Mouse (Mus musculus) megakaryocyte, embryonic 14.5 days (primary cell): ENCODE results near the gene Srgn. TPM values are rescaled to one million over a fixed set of nuclear protein-coding genes. Genes with fewer than 3 reads are reported as not detected.
A peak's percentile ranks its signal among the peaks of the same experiment; 100 is the strongest.
"Not testable (repeated sequence)": the region's sequence is repeated elsewhere in the genome, so short reads cannot be mapped to it uniquely, and the experiment has no call there.

ENCODE experiments used
- H3K27me3 ChIP-seq: replicated peaks from 2 replicates; pipeline ENCODE3; 2012; ENCODE audit warnings: inconsistent platforms
- H3K36me3 ChIP-seq: replicated peaks from 2 replicates; pipeline ENCODE3; 2012; ENCODE audit warnings: low read length, inconsistent platforms, mixed read lengths
- H3K4me1 ChIP-seq: 2 replicates; pipeline ENCODE4 v1.6.1; 2012; ENCODE audit warnings: inconsistent platforms
- H3K4me3 ChIP-seq: replicated peaks from 2 replicates; pipeline ENCODE3; 2012; ENCODE audit warnings: moderate library complexity, mild to moderate bottlenecking, inconsistent platforms
- H3K9me3 ChIP-seq: 2 replicates; pipeline ENCODE4 v1.6.1; 2012; ENCODE audit warnings: inconsistent platforms
- FLI1 ChIP-seq: IDR thresholded peaks from 2 replicates; pipeline ENCODE4 v1.6.1; 2012; ENCODE audit warnings: low read length, inconsistent platforms, mixed read lengths
- GATA1 ChIP-seq: IDR thresholded peaks from 3 replicates; pipeline ENCODE4 v1.6.1; 2012; ENCODE audit warnings: mixed read lengths, low read length, inconsistent platforms, borderline replicate concordance
- polyA plus RNA-seq: library from polyadenylated mRNA; stranded (reverse); fragments of >175 nt; gene quantifications from 2 replicates; pipeline ENCODE4 v1.2.3, GENCODE M21; 2012; ENCODE audit warnings: low replicate concordance; ENCODE audit not compliant: insufficient read depth

The Srgn gene
- polyA plus RNA-seq, 1 experiment: 696 TPM

DNA sequence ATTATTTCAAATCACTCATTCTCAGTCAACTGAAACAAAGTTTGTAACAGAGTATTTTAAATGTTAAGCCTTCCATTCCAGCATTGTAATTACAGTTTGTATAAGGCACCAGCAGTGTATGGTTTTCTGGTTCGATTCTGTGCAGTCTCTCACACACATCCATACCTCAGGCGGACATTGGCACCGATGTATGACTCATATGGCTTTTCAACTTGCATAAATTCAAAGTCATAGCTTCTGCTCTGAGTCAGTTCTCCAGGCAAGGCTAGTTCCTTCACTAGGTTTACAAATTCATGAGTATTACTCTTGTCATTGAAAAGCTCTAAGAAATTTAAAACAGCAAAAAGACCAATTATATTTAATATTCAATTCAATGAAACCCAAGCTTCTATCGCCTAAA, 57.5 kb downstream of the Srgn start:
- no peaks in the 10 kb centered on the region for H3K27me3 ChIP-seq
- H3K36me3 ChIP-seq: peaks cover 44% of the 10 kb centered on the region
- no peaks in the 10 kb centered on the region for H3K9me3 ChIP-seq
- no peak for TF ChIP-seq FLI1
- TF ChIP-seq GATA1: no peak
- no peak overlapping the region for H3K4me3 ChIP-seq
- no peaks in the 10 kb centered on the region; the same call in 1 of the 2 replicates for H3K4me1 ChIP-seq

DNA sequence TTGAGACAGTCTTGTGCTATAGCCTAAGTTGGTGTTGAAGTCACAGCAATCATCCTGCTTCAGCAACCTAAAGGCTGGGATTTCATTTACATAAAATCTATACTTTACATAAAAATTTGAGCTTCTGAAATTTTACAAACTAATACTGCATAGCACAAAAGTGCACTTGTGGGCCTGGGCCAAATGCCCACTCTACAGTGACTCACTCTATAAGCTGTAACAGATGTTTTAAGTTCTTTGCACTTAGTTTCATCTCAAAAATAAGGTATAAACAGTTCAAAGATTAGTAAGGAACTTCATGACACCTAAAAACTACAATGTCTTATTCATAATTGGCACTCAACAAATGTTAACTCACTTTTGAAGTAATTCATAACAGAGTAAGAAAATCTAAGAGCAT, 65.9 kb downstream of the Srgn start:
- no peaks in the 10 kb centered on the region for H3K9me3 ChIP-seq
- no peak overlapping the region for H3K4me3 ChIP-seq
- no peaks in the 10 kb centered on the region for H3K4me1 ChIP-seq
- TF ChIP-seq GATA1 (no peak), FLI1 (no peak)
- H3K27me3 ChIP-seq: no peaks in the 10 kb centered on the region
- H3K36me3 ChIP-seq: peaks cover 86% of the 10 kb centered on the region

GRCm38 (mm10) chr10:62452001-62452400, 75.2 kb downstream of the Srgn start:
- Histone ChIP-seq H3K36me3 (peaks cover 42% of the 10 kb centered on the region), H3K4me1 (peaks cover 26% of the 10 kb centered on the region)
- not testable (repeated sequence) for H3K4me3 ChIP-seq, H3K9me3 ChIP-seq, H3K27me3 ChIP-seq

DNA sequence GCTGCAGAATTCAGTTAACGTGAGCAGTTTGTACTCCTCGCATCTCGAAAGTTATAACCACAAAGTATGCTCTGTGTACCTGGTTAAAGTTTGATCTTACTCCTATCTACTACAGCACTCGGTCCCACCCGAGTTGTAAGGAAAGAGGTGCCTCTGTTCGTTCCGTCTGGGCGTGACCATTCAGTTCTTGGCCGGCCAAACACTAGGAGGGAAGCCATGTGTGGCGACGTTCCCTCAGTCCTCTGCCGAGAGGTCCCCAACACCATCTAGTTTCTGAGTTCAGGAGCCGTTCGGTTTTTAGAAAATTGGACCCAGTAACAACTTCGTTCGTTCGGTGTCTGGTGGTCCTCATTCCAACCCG, 77.0 kb downstream of the Srgn start:
- Histone ChIP-seq H3K4me3 (peak overlapping the region; percentile 98), H3K27me3 (no peaks in the 10 kb centered on the region), H3K4me1 (peaks cover 27% of the 10 kb centered on the region), H3K9me3 (no peaks in the 10 kb centered on the region), H3K36me3 (peaks cover 42% of the 10 kb centered on the region)
- TF ChIP-seq GATA1: no peak
- TF ChIP-seq FLI1: no peak

- peak within 1 kb of the TSS; percentile 98 for H3K4me3 ChIP-seq
- peaks cover 44% of the 10 kb centered on the region for H3K36me3 ChIP-seq
- H3K27me3 ChIP-seq: no peaks in the 10 kb centered on the region
- H3K4me1 ChIP-seq: peaks cover 27% of the 10 kb centered on the region
- H3K9me3 ChIP-seq: no peaks in the 10 kb centered on the region
- TF ChIP-seq GATA1 (no peak), FLI1 (no peak)
Measured at GRCm38 (mm10) chr10:62449364-62450279, 77.6 kb downstream of the Srgn start, which contains the start of the genes 4930507D05Rik and Supv3l1. Gene 4930507D05Rik, plus strand, starts transcription at chr10:62449489. Gene Supv3l1, minus strand, starts transcription at chr10:62449738.

Other genes starting within 250 kb of the Srgn start
- gene Hk1, start 147.5 kb downstream of the Srgn start, polyA plus RNA-seq: 509 and 816 TPM in 2 replicates
- not detected in 2 replicates for gene Hkdc1, start 105.0 kb downstream of the Srgn start, polyA plus RNA-seq
- gene 4930507D05Rik, start 78.0 kb downstream of the Srgn start, polyA plus RNA-seq: not detected in 2 replicates
- 10.9 TPM in 2 replicates for gene Supv3l1, start 77.7 kb downstream of the Srgn start, polyA plus RNA-seq
- 1.1 and 8.9 TPM in 2 replicates for gene Vps26a, start 40.6 kb downstream of the Srgn start, polyA plus RNA-seq
- 2.5 and 5.1 TPM in 2 replicates for gene Kif1bp, start 51.0 kb upstream of the Srgn start, polyA plus RNA-seq
- 5.4 and 39.8 TPM in 2 replicates for gene Ddx21, start 74.8 kb upstream of the Srgn start, polyA plus RNA-seq
- gene Ddx50, start 123.8 kb upstream of the Srgn start, polyA plus RNA-seq: 6.6 and 107 TPM in 2 replicates
- gene Stox1, start 198.7 kb upstream of the Srgn start, polyA plus RNA-seq: not detected in 2 replicates